Mouse (Mus musculus) layer of hippocampus, adult 8-10 months (tissue): Measurements from ENCODE around the gene Mcm5. TPM values are rescaled to one million over a fixed set of nuclear protein-coding genes. Genes with fewer than 3 reads are reported as not detected.

ENCODE experiments used
- DNase-seq, 2 experiments: peaks; one replicate each; pipeline ENCODE4 v3.0.0; 2022; ENCODE audit warnings: low spot score in 2 of 2
- total RNA-seq, 4 experiments: library from RNA; stranded (reverse); gene quantifications; 2 replicates each; pipeline ENCODE4 v1.2.4; 2022

Mcm5 gene
- 1 to 10 TPM; 6.0 to 7.6 (median 6.4) TPM for total RNA-seq

- DNase-seq = peak; percentile 99 to 100
These were observed at the start of gene Mcm5 for GRCm38 (mm10) chr8:75109236-75109967. TSS of gene Mcm5 (plus strand) at chr8:75109569.

DNA sequence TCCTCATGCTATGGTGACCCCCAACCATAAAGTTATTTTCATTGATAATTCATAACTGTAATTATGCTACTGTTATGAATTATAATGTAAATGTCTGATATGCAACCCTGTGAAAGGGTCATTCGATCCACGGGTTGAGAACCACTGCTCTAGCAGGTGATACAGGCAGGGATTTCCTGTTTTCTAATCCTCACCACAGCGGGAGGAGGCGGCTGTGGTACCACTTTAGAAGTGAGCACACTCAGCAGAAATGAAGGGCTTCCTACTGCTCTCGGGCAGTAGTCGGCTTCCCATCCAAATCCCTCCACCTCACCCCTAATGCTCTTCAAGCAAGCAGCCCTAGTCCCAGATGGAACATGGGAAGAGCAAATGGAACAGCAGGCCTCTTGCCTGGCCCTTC, 49.3 kb upstream of the Mcm5 start:
- DNase-seq = no peak

- DNase-seq = no peak
These were observed 48.6 kb upstream of the Mcm5 start for GRCm38 (mm10) chr8:75060815-75061214.

DNA sequence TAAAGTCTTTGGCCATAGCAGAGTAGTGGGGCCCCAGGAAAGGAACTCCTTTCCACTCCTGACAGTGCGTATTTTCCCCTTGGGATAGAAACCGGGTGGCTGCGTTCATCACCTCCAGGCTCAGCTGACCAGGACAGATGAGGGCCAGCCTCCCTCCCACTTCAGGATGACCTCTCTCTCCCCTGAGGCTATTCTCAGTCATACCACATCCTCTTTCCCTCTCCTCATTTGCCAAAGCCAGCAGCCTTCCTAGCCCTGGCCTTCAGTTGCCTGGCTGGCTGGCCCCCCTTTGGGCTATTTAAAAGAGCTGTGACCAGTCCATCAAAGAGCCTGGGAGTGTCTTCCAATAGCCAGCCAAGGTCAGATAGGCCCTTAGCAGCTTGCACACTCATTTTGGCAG, 46.1 kb upstream of the Mcm5 start:
- no peak for DNase-seq

- no peak for DNase-seq
These were observed 44.6 kb upstream of the Mcm5 start for GRCm38 (mm10) chr8:75064790-75065189.

GRCm38 (mm10) chr8:75067287-75067686, 42.1 kb upstream of the Mcm5 start:
- no peak for DNase-seq

- no peak for DNase-seq
These were observed 39.1 kb upstream of the Mcm5 start for GRCm38 (mm10) chr8:75070297-75070696.

DNA sequence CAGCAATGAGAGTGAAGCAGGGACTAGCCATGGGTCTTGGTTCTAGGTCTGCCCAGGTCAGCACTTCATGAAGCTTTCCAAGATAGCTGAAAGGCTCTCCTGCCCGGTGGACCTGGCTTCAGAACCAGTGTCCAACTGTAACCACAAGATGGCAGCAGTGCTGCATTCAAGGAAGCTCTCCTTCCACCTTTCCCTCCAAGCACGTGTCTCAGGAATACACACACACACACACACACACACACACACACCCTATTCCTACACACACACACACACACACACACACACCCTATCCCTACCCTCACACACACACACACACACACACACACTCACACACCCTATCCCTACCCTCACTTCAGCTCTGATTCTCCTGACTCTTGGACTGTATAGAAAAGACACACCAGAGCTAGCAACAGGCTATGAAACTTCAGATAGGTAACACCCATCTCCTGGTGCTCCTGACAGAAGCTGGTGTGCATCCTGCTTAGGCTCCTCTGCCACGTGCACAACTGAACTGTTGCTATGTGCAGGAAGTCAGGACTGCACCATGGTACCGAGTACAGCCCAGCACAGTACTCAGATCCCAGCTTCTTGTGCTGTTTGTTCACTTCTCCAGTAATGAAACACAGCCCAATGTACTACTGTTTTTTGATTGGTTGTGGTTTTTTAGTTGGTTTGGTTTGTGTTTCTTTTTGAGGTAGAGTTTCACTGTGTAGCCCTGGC, 37.6 kb upstream of the Mcm5 start:
- peak; percentile 58 to 81 for DNase-seq

DNA sequence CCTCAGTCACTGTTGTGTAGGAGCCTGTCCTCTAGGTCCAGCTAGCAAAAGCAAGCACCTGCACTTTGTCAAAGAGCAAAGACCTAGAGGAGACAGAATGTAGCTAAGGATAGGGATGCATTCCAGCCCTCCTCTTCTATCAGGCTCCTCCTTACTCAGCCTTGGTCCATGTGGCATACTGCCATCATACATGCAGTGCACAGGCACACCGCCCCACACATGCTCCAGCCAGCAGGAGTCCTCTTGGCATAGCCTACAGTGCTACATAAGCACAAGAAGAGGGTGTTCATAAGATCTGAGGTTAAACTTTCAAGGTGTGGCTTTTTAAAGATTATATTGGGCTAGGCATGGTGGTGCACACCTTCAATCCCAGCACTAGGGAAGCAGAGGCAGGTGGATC, 34.5 kb upstream of the Mcm5 start:
- no peak for DNase-seq

DNA sequence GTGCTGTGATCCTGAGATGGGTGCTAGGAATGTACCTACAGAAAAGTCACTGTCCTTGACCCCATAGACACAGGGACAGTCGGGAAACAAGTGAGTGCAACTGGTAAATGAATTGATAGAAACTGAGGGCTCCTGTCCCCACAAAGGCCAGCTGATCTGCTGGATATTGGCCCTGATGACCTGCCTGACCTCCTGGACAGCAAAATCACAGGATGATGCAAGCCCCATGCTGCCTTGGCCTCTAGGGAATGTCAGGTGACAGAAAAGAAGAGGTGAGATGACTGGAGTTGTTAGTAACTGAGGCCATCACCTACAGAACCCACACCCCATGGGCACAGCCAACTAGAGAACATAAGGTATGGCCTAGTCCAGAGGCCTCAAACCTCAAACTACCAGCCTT, 31.2 kb upstream of the Mcm5 start:
- DNase-seq = no peak

DNA sequence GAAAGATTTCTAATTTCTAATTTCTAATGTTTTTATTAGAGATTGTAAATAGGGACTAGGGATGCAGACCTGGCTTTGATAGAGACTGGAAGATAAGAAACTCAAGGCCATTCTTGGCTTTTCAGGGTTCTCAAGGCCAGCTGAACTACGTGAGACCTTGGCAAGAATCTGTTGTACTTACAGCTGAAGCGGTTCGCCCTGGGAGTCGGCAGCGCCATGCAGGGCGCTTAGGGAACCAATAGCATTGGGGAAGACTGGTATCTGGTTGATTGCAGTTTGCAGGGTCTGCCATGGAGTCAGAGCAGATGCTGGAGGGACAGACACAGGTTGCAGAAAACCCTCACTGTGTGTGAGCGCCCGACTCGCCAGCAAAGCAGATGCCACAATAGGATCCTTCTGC, 30.5 kb upstream of the Mcm5 start:
- no peak for DNase-seq

GRCm38 (mm10) chr8:75081364-75082040, 27.9 kb upstream of the Mcm5 start:
- no peak for DNase-seq

GRCm38 (mm10) chr8:75082181-75082805, 27.1 kb upstream of the Mcm5 start:
- no peak for DNase-seq

GRCm38 (mm10) chr8:75083846-75084245, 25.5 kb upstream of the Mcm5 start:
- DNase-seq = peak; percentile 82 to 85

DNA sequence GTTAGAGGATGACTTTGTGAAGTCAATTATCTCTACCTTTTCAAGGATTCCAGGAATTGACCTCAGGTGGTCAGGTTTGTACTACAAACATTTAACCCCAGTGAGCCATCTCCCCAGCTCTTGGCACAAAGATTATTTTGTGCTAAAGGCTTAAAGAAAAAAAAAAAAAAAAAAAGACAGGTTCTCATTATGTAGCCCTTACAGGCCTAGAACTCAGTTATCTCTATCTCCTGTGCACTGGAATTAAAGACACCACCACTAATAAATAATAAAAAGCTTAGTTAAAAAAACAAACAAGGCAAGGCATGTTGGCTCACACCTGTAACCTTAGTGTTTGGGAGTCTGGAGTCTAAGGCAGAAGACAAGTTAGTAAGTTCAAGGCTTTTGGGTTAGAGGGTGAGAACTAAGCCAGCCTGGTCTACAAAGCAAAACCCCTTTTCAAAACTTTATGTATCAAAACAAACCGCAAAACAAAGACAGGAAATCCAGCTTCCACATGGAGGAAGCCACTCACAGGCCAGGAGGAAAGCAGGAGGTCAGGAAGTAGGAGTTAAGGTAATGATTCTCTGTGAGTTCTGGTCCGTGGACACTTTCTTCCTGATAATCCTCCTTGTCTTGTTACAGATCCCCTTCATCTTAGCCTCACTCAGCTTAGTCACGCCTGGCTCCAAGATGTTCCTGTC, 24.8 kb upstream of the Mcm5 start:
- DNase-seq = no peak

- no peak for DNase-seq
These were observed 23.4 kb upstream of the Mcm5 start for GRCm38 (mm10) chr8:75086002-75086401.

DNA sequence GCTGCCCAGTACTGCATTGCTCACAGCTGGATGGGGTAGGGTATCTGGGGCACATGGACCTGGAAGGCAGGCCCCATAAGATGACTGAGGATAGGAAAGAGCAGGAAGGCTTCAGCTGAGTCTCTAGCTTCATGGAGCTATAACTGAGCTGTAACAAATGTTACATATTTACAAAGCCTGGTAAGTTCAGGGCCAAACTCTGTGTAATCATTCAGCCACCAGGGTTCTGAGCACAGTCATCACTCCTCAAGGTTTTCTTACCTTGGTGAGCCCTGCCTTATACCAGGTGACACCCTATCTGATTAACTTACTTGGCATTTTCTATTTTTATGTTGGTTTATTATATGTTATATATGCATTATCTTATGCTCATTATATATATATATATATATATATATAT, 22.2 kb upstream of the Mcm5 start:
- DNase-seq = no peak

- DNase-seq = peak; percentile 61 to 72
These were observed 20.1 kb upstream of the Mcm5 start for GRCm38 (mm10) chr8:75088989-75089881.

DNA sequence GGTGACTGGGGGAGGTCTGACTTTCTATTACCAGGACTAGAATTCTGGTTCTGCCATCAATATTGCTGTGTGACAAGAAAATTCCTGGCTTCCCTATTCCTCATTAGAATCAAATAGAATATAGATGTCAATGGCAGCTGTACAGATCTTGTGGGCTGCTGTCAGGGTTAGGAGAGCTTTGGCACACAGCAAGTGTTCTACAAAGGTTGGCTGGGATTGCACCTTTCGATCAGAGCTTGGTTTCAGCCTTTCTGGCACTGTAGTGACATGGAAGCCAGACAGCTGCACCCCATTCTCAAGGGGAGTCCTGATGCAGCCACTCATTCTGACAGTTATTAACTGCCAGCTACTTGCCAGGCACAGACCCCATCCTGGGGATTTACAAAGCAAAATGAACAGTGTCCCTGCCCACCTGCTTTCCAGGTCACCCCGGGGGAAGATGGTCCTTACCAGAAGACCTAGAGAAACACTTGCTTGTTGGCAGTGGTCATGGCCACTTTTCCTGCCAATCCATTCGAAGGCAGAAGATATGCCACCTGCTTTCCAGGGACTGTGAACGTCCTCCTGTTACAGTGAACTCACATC, 18.5 kb upstream of the Mcm5 start:
- DNase-seq = no peak
